Mouse (Mus musculus) left cerebral cortex, postnatal 10 days (tissue): ENCODE results near the gene Dnajb8. TPM values are rescaled to one million over a fixed set of nuclear protein-coding genes. Genes with fewer than 3 reads are reported as not detected.

Source experiments
- DNase-seq, 2 experiments: peaks; one replicate each; pipeline ENCODE4 v3.0.0; 2021 to 2022; ENCODE audit warnings: low spot score in 2 of 2, mixed read lengths in 1 of 2; ENCODE audit errors: extremely low spot score in 1 of 2
- intact Hi-C: fragments of 180-260 bp; cut with DNase I; formaldehyde crosslinking; loops from one replicate; pipeline ENCODE4 v1.15.1; 2025
- total RNA-seq, 2 experiments: library from RNA; stranded (reverse); gene quantifications; 2 replicates each; pipeline ENCODE4 v1.2.3; 2021

The Dnajb8 gene
- total RNA-seq, 2 experiments from 2014 or later, result not detected

- DNase-seq, result peak in 1 of 2 experiments; percentile 50
- intact Hi-C loops, result loop anchor here (10.0 kb wide), 1 partner anchor 237 kb away; no protein-coding TSS in a partner anchor
Measured at GRCm38 (mm10) chr6:88197313-88198069, 24.6 kb upstream of the Dnajb8 start.

GRCm38 (mm10) chr6:88198070-88198940 lies 23.8 kb upstream of the Dnajb8 start:
- intact Hi-C loops, result loop anchor here (10.0 kb wide), 1 partner anchor 236 kb away; no protein-coding TSS in a partner anchor
- DNase-seq, result peak in 1 of 2 experiments; percentile 89

GRCm38 (mm10) chr6:88199001-88199717 lies 22.9 kb upstream of the Dnajb8 start:
- intact Hi-C loops, result loop anchor here (10.0 kb wide), 1 partner anchor 236 kb away; no protein-coding TSS in a partner anchor
- no peak for DNase-seq

- DNase-seq, result peak in 1 of 2 experiments; percentile 52
- intact Hi-C loops, result loop anchor here (10.0 kb wide), 1 partner anchor 235 kb away; no protein-coding TSS in a partner anchor
Measured at GRCm38 (mm10) chr6:88199718-88200692, 22.1 kb upstream of the Dnajb8 start.

GRCm38 (mm10) chr6:88200693-88201609 lies 21.1 kb upstream of the Dnajb8 start:
- DNase-seq, result peak in 1 of 2 experiments; percentile 18
- intact Hi-C loops, result no loop called here

- intact Hi-C loops, result no loop called here
- peak in 1 of 2 experiments; percentile 17 for DNase-seq
Measured at GRCm38 (mm10) chr6:88201926-88202700, 20.0 kb upstream of the Dnajb8 start.

- intact Hi-C loops, result no loop called here
- DNase-seq, result peak in 1 of 2 experiments; percentile 64
Measured at GRCm38 (mm10) chr6:88202921-88203690, 19.0 kb upstream of the Dnajb8 start.

GRCm38 (mm10) chr6:88203791-88204405 lies 18.2 kb upstream of the Dnajb8 start:
- intact Hi-C loops, result no loop called here
- DNase-seq, result no peak

GRCm38 (mm10) chr6:88204531-88205385 lies 17.3 kb upstream of the Dnajb8 start:
- peak in 1 of 2 experiments; percentile 53 for DNase-seq
- intact Hi-C loops, result no loop called here

- DNase-seq, result no peak
- intact Hi-C loops, result no loop called here
Measured at GRCm38 (mm10) chr6:88205386-88205700, 16.7 kb upstream of the Dnajb8 start.

GRCm38 (mm10) chr6:88205937-88206336 lies 16.1 kb upstream of the Dnajb8 start:
- peak in 1 of 2 experiments; percentile 59 for DNase-seq
- intact Hi-C loops, result no loop called here

GRCm38 (mm10) chr6:88206566-88206965 lies 15.5 kb upstream of the Dnajb8 start:
- no peak for DNase-seq
- intact Hi-C loops, result no loop called here

GRCm38 (mm10) chr6:88207403-88208033 lies 14.6 kb upstream of the Dnajb8 start:
- intact Hi-C loops, result no loop called here
- DNase-seq, result no peak

GRCm38 (mm10) chr6:88208321-88208720 lies 13.7 kb upstream of the Dnajb8 start:
- intact Hi-C loops, result no loop called here
- no peak for DNase-seq
